Mouse (Mus musculus) MEL (cell line): ENCODE measurements around the gene Plekhj1. TPM values are rescaled to one million over a fixed set of nuclear protein-coding genes. Genes with fewer than 3 reads are reported as not detected.

ENCODE experiments used
- DNase-seq: peaks from one replicate; pipeline ENCODE4 v3.0.0; 2011; ENCODE audit warnings: low read depth, low spot score
- H3K27ac ChIP-seq: 2 replicates; pipeline ENCODE4 v1.5.1; 2012; ENCODE audit warnings: low read depth, mild to moderate bottlenecking, control low read depth, low read length, moderate library complexity; ENCODE audit not compliant: control insufficient read depth
- H3K27me3 ChIP-seq, 2 experiments: fragments of 150-350 bp in 1 of 2; sonication (generic) in 1 of 2; 2 replicates each; pipeline ENCODE4 v1.6.1; 2012; ENCODE audit warnings: low read length in 2 of 2, mild to moderate bottlenecking in 2 of 2, improper control_type of control experiment in 1 of 2, moderate library complexity in 1 of 2; ENCODE audit not compliant: insufficient read depth in 2 of 2, control insufficient read depth in 1 of 2
- H3K36me3 ChIP-seq, 2 experiments: 2 replicates each; pipeline ENCODE4 v1.6.1; 2012 to 2014; ENCODE audit warnings: low read length in 2 of 2, improper control_type of control experiment in 1 of 2, inconsistent platforms in 1 of 2, mild to moderate bottlenecking in 1 of 2; ENCODE audit not compliant: insufficient read depth in 2 of 2, control insufficient read depth in 1 of 2
- H3K4me1 ChIP-seq, 2 experiments: fragments of 150-350 bp in 1 of 2; sonication (generic) in 1 of 2; 2 replicates each; pipeline ENCODE4 v1.6.1; 2012; ENCODE audit warnings: low read length in 2 of 2, improper control_type of control experiment in 1 of 2, mild to moderate bottlenecking in 1 of 2; ENCODE audit not compliant: insufficient read depth in 2 of 2, control insufficient read depth in 1 of 2
- H3K4me3 ChIP-seq, 2 experiments: fragments of 150-350 bp in 1 of 2; sonication (generic) in 1 of 2; 2 replicates each; pipeline ENCODE4 v1.5.1; 2012; ENCODE audit warnings: low read depth in 2 of 2, low read length in 2 of 2, mild to moderate bottlenecking in 2 of 2, moderate library complexity in 2 of 2, control low read depth in 1 of 2, improper control_type of control experiment in 1 of 2; ENCODE audit not compliant: control insufficient read depth in 1 of 2, insufficient read depth in 1 of 2
- H3K79me2 ChIP-seq: 2 replicates; pipeline ENCODE4 v1.6.1; 2012; ENCODE audit warnings: mild to moderate bottlenecking, low read length, moderate library complexity; ENCODE audit not compliant: control insufficient read depth, poor library complexity, insufficient read depth
- H3K9ac ChIP-seq: 2 replicates; pipeline ENCODE4 v1.6.1; 2012; ENCODE audit warnings: low read depth, mild to moderate bottlenecking, control low read depth, low read length, moderate library complexity; ENCODE audit not compliant: control insufficient read depth, poor library complexity, severe bottlenecking
- H3K9me3 ChIP-seq: fragments of 150-350 bp; sonication (generic); replicated peaks from 2 replicates; pipeline ENCODE4 v1.6.1; 2012; ENCODE audit warnings: mild to moderate bottlenecking, low read length, improper control_type of control experiment, moderate library complexity; ENCODE audit not compliant: insufficient read depth
- CHD1 ChIP-seq: IDR thresholded peaks from 2 replicates; pipeline ENCODE4 v1.6.1; 2012; ENCODE audit warnings: low read depth, mild to moderate bottlenecking, inconsistent platforms, low read length, improper control_type of control experiment
- CTCF ChIP-seq, 3 experiments: IDR thresholded peaks in 2 of 3; conservative IDR thresholded peaks in 1 of 3; 2 replicates each; pipeline ENCODE4 v1.5.1; 2011 to 2012; ENCODE audit warnings: low read length in 3 of 3, low read depth in 2 of 3, mild to moderate bottlenecking in 2 of 3, improper control_type of control experiment in 1 of 3, inconsistent platforms in 1 of 3, mixed read lengths in 1 of 3, moderate library complexity in 1 of 3; ENCODE audit not compliant: control insufficient read depth in 1 of 3, insufficient read depth in 1 of 3, poor library complexity in 1 of 3, severe bottlenecking in 1 of 3
- E2F4 ChIP-seq: IDR thresholded peaks from 2 replicates; pipeline ENCODE4 v1.6.1; 2011; ENCODE audit warnings: low read depth, low read length, improper control_type of control experiment, borderline replicate concordance
- ETS1 ChIP-seq: IDR thresholded peaks from 2 replicates; pipeline ENCODE4 v1.6.1; 2012; ENCODE audit warnings: low read depth, mild to moderate bottlenecking, inconsistent platforms, low read length, improper control_type of control experiment, moderate library complexity
- GABPA ChIP-seq: IDR thresholded peaks from 2 replicates; pipeline ENCODE4 v1.6.1; 2012; ENCODE audit warnings: low read depth, mild to moderate bottlenecking, inconsistent platforms, low read length, improper control_type of control experiment, moderate library complexity
- GATA1 ChIP-seq: IDR thresholded peaks from 2 replicates; pipeline ENCODE4 v1.6.1; 2011; ENCODE audit warnings: low read depth, low read length, improper control_type of control experiment
- KAT2A ChIP-seq: conservative IDR thresholded peaks from 2 replicates; pipeline ENCODE4 v1.6.1; 2012; ENCODE audit warnings: low read depth, low read length, improper control_type of control experiment, inconsistent platforms
- MAFK ChIP-seq: IDR thresholded peaks from 2 replicates; pipeline ENCODE4 v1.6.1; 2011; ENCODE audit warnings: low read depth, mild to moderate bottlenecking, low read length, improper control_type of control experiment, borderline replicate concordance
- MAX ChIP-seq: IDR thresholded peaks from 2 replicates; pipeline ENCODE4 v1.6.1; 2011; ENCODE audit warnings: low read length, improper control_type of control experiment
- MAZ ChIP-seq: IDR thresholded peaks from 2 replicates; pipeline ENCODE4 v1.6.1; 2012; ENCODE audit warnings: low read depth, mild to moderate bottlenecking, inconsistent platforms, low read length, improper control_type of control experiment
- MXI1 ChIP-seq: IDR thresholded peaks from 2 replicates; pipeline ENCODE4 v1.6.1; 2011; ENCODE audit warnings: mild to moderate bottlenecking, low read depth, low read length, improper control_type of control experiment
- MYB ChIP-seq: IDR thresholded peaks from 2 replicates; pipeline ENCODE4 v1.6.1; 2011; ENCODE audit warnings: mild to moderate bottlenecking, low read depth, low read length, improper control_type of control experiment
- MYC ChIP-seq: IDR thresholded peaks from 2 replicates; pipeline ENCODE4 v1.6.1; 2011; ENCODE audit warnings: low read depth, mild to moderate bottlenecking, low read length, improper control_type of control experiment, moderate library complexity
- NRF1 ChIP-seq: IDR thresholded peaks from 2 replicates; pipeline ENCODE4 v1.6.1; 2014; ENCODE audit warnings: low read depth, mild to moderate bottlenecking, inconsistent platforms, low read length, improper control_type of control experiment, moderate library complexity; ENCODE audit not compliant: poor library complexity, insufficient read depth, severe bottlenecking
- POLR2A ChIP-seq, 2 experiments: IDR thresholded peaks; 2 replicates each; pipeline ENCODE4 v1.6.1; 2011 to 2012; ENCODE audit warnings: low read length in 2 of 2, mild to moderate bottlenecking in 2 of 2, control low read depth in 1 of 2, improper control_type of control experiment in 1 of 2, low read depth in 1 of 2, moderate library complexity in 1 of 2; ENCODE audit not compliant: control insufficient read depth in 1 of 2, insufficient read depth in 1 of 2, poor library complexity in 1 of 2
- RAD21 ChIP-seq: IDR thresholded peaks from 2 replicates; pipeline ENCODE4 v1.6.1; 2011; ENCODE audit warnings: mild to moderate bottlenecking, low read depth, low read length, improper control_type of control experiment
- RCOR1 ChIP-seq: IDR thresholded peaks from 2 replicates; pipeline ENCODE4 v1.6.1; 2012; ENCODE audit warnings: low read depth, mild to moderate bottlenecking, inconsistent platforms, low read length, improper control_type of control experiment
- SMC3 ChIP-seq: IDR thresholded peaks from 2 replicates; pipeline ENCODE4 v1.6.1; 2011; ENCODE audit warnings: low read depth, low read length, improper control_type of control experiment
- TAL1 ChIP-seq: IDR thresholded peaks from 2 replicates; pipeline ENCODE4 v1.6.1; 2012; ENCODE audit warnings: mild to moderate bottlenecking, inconsistent platforms, low read length, moderate library complexity, mixed read lengths
- TCF12 ChIP-seq: IDR thresholded peaks from 2 replicates; pipeline ENCODE4 v1.6.1; 2014; ENCODE audit warnings: low read depth, mild to moderate bottlenecking, inconsistent platforms, low read length, improper control_type of control experiment, moderate library complexity
- UBTF ChIP-seq: IDR thresholded peaks from 2 replicates; pipeline ENCODE4 v1.6.1; 2012; ENCODE audit warnings: low read depth, mild to moderate bottlenecking, inconsistent platforms, low read length, improper control_type of control experiment, moderate library complexity, borderline replicate concordance; ENCODE audit not compliant: insufficient read depth
- USF1 ChIP-seq: IDR thresholded peaks from 2 replicates; pipeline ENCODE4 v1.6.1; 2014; ENCODE audit warnings: low read depth, mild to moderate bottlenecking, inconsistent platforms, low read length, improper control_type of control experiment, moderate library complexity
- ZKSCAN1 ChIP-seq: IDR thresholded peaks from 2 replicates; pipeline ENCODE4 v1.6.1; 2012; ENCODE audit warnings: low read depth, mild to moderate bottlenecking, inconsistent platforms, low read length, improper control_type of control experiment, moderate library complexity
- ZMIZ1 ChIP-seq: IDR thresholded peaks from 2 replicates; pipeline ENCODE4 v1.6.1; 2012; ENCODE audit warnings: low read depth, mild to moderate bottlenecking, inconsistent platforms, low read length, improper control_type of control experiment, moderate library complexity
- ZNF384 ChIP-seq: IDR thresholded peaks from 2 replicates; pipeline ENCODE4 v1.6.1; 2012; ENCODE audit warnings: low read depth, mild to moderate bottlenecking, inconsistent platforms, low read length, improper control_type of control experiment
- polyA plus RNA-seq, 2 experiments: library from polyadenylated mRNA; stranded (reverse) in 1 of 2; unstranded in 1 of 2; fragments of >175 nt in 1 of 2; fragments of >200 nt in 1 of 2; gene quantifications; 2 replicates each; pipeline versions ENCODE4 v1.2.1 to v1.2.4; 2012; ENCODE audit warnings: low replicate concordance in 2 of 2, low read depth in 1 of 2; ENCODE audit not compliant: insufficient read length in 2 of 2, insufficient read depth in 1 of 2, missing spikeins in 1 of 2
- total RNA-seq: library from RNA; depleted of rRNA; stranded (reverse); fragments of 300-350 nt; gene quantifications from 2 replicates; pipeline ENCODE4 v1.2.3, GENCODE M21; 2012

Gene Plekhj1
- total and polyA plus RNA-seq, 3 experiments, result 86.9 to 217 TPM; not detected in 1

DNA sequence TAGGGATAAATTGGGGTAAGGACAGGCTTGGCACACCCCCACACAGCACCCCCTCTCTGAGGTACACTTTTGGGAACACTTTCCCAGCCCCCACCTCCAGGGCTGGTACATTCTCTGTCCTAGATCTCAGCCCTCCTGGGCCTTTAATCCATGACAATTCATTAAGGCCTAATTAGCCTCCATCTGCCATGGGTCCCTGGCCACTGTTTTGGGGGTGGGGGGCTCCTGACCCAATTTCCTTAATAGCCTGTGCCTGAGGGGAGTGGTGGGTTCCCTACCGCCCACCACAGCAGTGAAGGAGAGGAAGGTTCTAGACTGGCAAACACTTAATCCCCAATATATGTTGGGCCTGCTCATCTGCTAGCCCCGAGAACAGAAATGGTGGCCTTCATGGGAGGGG, 43.3 kb upstream of the Plekhj1 start:
- Histone ChIP-seq H3K4me1 (no peaks in the 10 kb centered on the region), H3K27ac (no peak overlapping the region), H3K36me3 (no peaks in the 10 kb centered on the region), H3K9ac (no peak overlapping the region), H3K79me2 (no peaks in the 10 kb centered on the region), H3K4me3 (no peak overlapping the region), H3K9me3 (no peaks in the 10 kb centered on the region), H3K27me3 (no peaks in the 10 kb centered on the region; a peak in 1 of 4 replicates)
- TF ChIP-seq TAL1 (no peak), ETS1 (no peak), CTCF (IDR thresholded peaks at IDR 0.05 in 2 of 3, conservative IDR thresholded peaks at IDR 0.05 in 1 of 3; ENCODE audit: control insufficient read depth in 1 of 3, insufficient read depth in 1 of 3, low read depth in 2 of 3, low read length in 3 of 3, poor library complexity in 1 of 3, severe bottlenecking in 1 of 3) (no peak), E2F4 (no peak), NRF1 (no peak), RCOR1 (no peak), MAZ (no peak), RAD21 (no peak), GATA1 (no peak), KAT2A (no peak), TCF12 (no peak), CHD1 (no peak), MAX (no peak), ZNF384 (no peak), POLR2A (IDR thresholded peaks at IDR 0.05; ENCODE audit: control insufficient read depth in 1 of 2, insufficient read depth in 1 of 2, low read depth in 1 of 2, low read length in 2 of 2, poor library complexity in 1 of 2) (no peak), ZKSCAN1 (no peak)
- DNase-seq, result no peak

GRCm38 (mm10) chr10:80839848-80840247, 41.4 kb upstream of the Plekhj1 start:
- Histone ChIP-seq H3K79me2 (no peaks in the 10 kb centered on the region), H3K27me3 (no peaks in the 10 kb centered on the region; a peak in 1 of 4 replicates), H3K9ac (no peak overlapping the region), H3K4me3 (no peak overlapping the region), H3K36me3 (no peaks in the 10 kb centered on the region), H3K4me1 (no peaks in the 10 kb centered on the region)
- no peak for DNase-seq
- no peak for TF ChIP-seq GATA1
- TF ChIP-seq CTCF (IDR thresholded peaks at IDR 0.05 in 2 of 3, conservative IDR thresholded peaks at IDR 0.05 in 1 of 3; ENCODE audit: control insufficient read depth in 1 of 3, insufficient read depth in 1 of 3, low read depth in 2 of 3, low read length in 3 of 3, poor library complexity in 1 of 3, severe bottlenecking in 1 of 3), result no peak
- TF ChIP-seq KAT2A, result no peak
- no peak for TF ChIP-seq USF1
- TF ChIP-seq ETS1, result no peak
- no peak for TF ChIP-seq UBTF
- no peak for TF ChIP-seq NRF1
- no peak for TF ChIP-seq E2F4
- no peak for TF ChIP-seq SMC3
- no peak for TF ChIP-seq ZMIZ1
- no peak for TF ChIP-seq CHD1
- no peak for TF ChIP-seq MXI1
- no peak for TF ChIP-seq GABPA
- TF ChIP-seq MYB, result no peak
- TF ChIP-seq ZNF384, result no peak
- no peak for TF ChIP-seq MYC
- TF ChIP-seq TAL1, result no peak
- no peak for TF ChIP-seq MAFK
- no peak for TF ChIP-seq ZKSCAN1
- no peak for TF ChIP-seq RAD21
- TF ChIP-seq, all 39 proteins: peak for 0
- H3K9me3 ChIP-seq, result no peaks in the 10 kb centered on the region
- H3K27ac ChIP-seq, result no peak overlapping the region
